Mouse (Mus musculus) c-Kit-negative CD71-positive TER-119-positive erythroid progenitor cells, embryonic 14.5 days (primary cell): ENCODE data around the gene Fam90a1a.
"Not testable (repeated sequence)": the region's sequence is repeated elsewhere in the genome, so short reads cannot be mapped to it uniquely, and the experiment has no call there.

Source experiments
- DNase-seq: peaks from one replicate; pipeline ENCODE4 v3.0.0-alpha.2; 2013; ENCODE audit warnings: low read depth, low spot score

Fam90a1a gene

GRCm38 (mm10) chr8:21958414-21958813, at the start of gene Fam90a1a:
Gene Fam90a1a (plus strand): TSS chr8:21958714.
- no peak for DNase-seq

- DNase-seq = no peak
Observed at GRCm38 (mm10) chr8:21911931-21912330, 46.6 kb upstream of the Fam90a1a start.

- DNase-seq = no peak
Observed at GRCm38 (mm10) chr8:21912554-21912953, 46.0 kb upstream of the Fam90a1a start.

GRCm38 (mm10) chr8:21915625-21916024, 42.9 kb upstream of the Fam90a1a start:
- DNase-seq = no peak

GRCm38 (mm10) chr8:21930754-21931153, 27.8 kb upstream of the Fam90a1a start:
- not testable (repeated sequence) for DNase-seq

- DNase-seq = no peak
Observed at GRCm38 (mm10) chr8:21932610-21933009, 25.9 kb upstream of the Fam90a1a start, which contains the start of gene Defb15. Gene Defb15 (minus strand): TSS chr8:21932710.

- DNase-seq = not testable (repeated sequence)
Observed at GRCm38 (mm10) chr8:21938052-21938451, 20.5 kb upstream of the Fam90a1a start, which contains the start of gene Defb35. Gene Defb35 (plus strand): TSS chr8:21938352.

- no peak for DNase-seq
Observed at GRCm38 (mm10) chr8:21946462-21946861, 12.1 kb upstream of the Fam90a1a start, which contains the start of gene Defb13. Gene Defb13 (plus strand): TSS chr8:21946762.

GRCm38 (mm10) chr8:21947311-21948017, 11.1 kb upstream of the Fam90a1a start:
- no peak for DNase-seq

- DNase-seq = peak; percentile 30
Observed at GRCm38 (mm10) chr8:21955321-21955720, 3.2 kb upstream of the Fam90a1a start.

- DNase-seq = no peak
Observed at GRCm38 (mm10) chr8:21956336-21956735, 2.2 kb upstream of the Fam90a1a start.

- DNase-seq = no peak
Observed at GRCm38 (mm10) chr8:21966646-21967045, 8.1 kb downstream of the Fam90a1a start.

GRCm38 (mm10) chr8:21969475-21969874, 11.0 kb downstream of the Fam90a1a start, which contains the start of gene Ccdc70:
Gene Ccdc70 (plus strand): TSS chr8:21969775.
- DNase-seq = no peak

GRCm38 (mm10) chr8:21978193-21978592, 19.7 kb downstream of the Fam90a1a start:
- no peak for DNase-seq

GRCm38 (mm10) chr8:21981664-21982337, 23.3 kb downstream of the Fam90a1a start:
- DNase-seq = no peak

GRCm38 (mm10) chr8:21992184-21992583, 33.7 kb downstream of the Fam90a1a start:
- DNase-seq = no peak

- no peak for DNase-seq
Observed at GRCm38 (mm10) chr8:21995181-21995580, 36.7 kb downstream of the Fam90a1a start.

GRCm38 (mm10) chr8:22004750-22005522, 46.4 kb downstream of the Fam90a1a start:
- DNase-seq = no peak

- DNase-seq = no peak
Observed at GRCm38 (mm10) chr8:22006423-22006822, 47.9 kb downstream of the Fam90a1a start.

GRCm38 (mm10) chr8:22009403-22009802, 50.9 kb downstream of the Fam90a1a start:
- DNase-seq = no peak

- no peak for DNase-seq
Observed at GRCm38 (mm10) chr8:22013034-22013707, 54.7 kb downstream of the Fam90a1a start.
